Mouse (Mus musculus) neural tube, embryonic 15.5 days (tissue): ENCODE data around the gene Fbf1. TPM values are rescaled to one million over a fixed set of nuclear protein-coding genes. Genes with fewer than 3 reads are reported as not detected.

Experiments used
- ATAC-seq: fragments of 200-750 bp; cut with Nextera tagmentation; 2 replicates; pipeline ENCODE4 v1.8.0; 2017; ENCODE audit warnings: mild to moderate bottlenecking, moderate TSS enrichment, moderate library complexity; ENCODE audit not compliant: low FRiP score
- H3K27ac ChIP-seq: fragments of 300-500 bp; sonication (generic); replicated peaks from 2 replicates; pipeline ENCODE4 v1.5.1; 2015; ENCODE audit warnings: mild to moderate bottlenecking, inconsistent platforms
- H3K27me3 ChIP-seq: fragments of 300-500 bp; sonication (generic); replicated peaks from 2 replicates; pipeline ENCODE4 v1.6.1; 2015; ENCODE audit warnings: inconsistent platforms
- H3K36me3 ChIP-seq: fragments of 300-500 bp; sonication (generic); 2 replicates; pipeline ENCODE4 v1.6.1; 2015; ENCODE audit warnings: inconsistent platforms
- H3K4me1 ChIP-seq: fragments of 300-500 bp; sonication (generic); 2 replicates; pipeline ENCODE4 v1.6.1; 2015; ENCODE audit warnings: inconsistent platforms
- H3K4me2 ChIP-seq: fragments of 300-500 bp; sonication (generic); 2 replicates; pipeline ENCODE4 v1.6.1; 2015; ENCODE audit warnings: inconsistent platforms, mild to moderate bottlenecking, moderate library complexity
- H3K4me3 ChIP-seq: fragments of 300-500 bp; sonication (generic); replicated peaks from 2 replicates; pipeline ENCODE4 v1.5.1; 2015; ENCODE audit warnings: mild to moderate bottlenecking, inconsistent platforms
- H3K9ac ChIP-seq: fragments of 300-500 bp; sonication (generic); replicated peaks from 2 replicates; pipeline ENCODE4 v1.6.1; 2015; ENCODE audit warnings: mild to moderate bottlenecking, inconsistent platforms
- H3K9me3 ChIP-seq: fragments of 300-500 bp; sonication (generic); replicated peaks from 2 replicates; pipeline ENCODE4 v1.6.1; 2016; ENCODE audit warnings: inconsistent platforms
- WGBS: fragments of 180-500 bp; shearing (Covaris S2); methylation state at CpG from one replicate; pipeline ENCODE4 v1.1.7; 2015; ENCODE audit warnings: mixed read lengths; 5-methylcytosine and 5-hydroxymethylcytosine counted together
- polyA plus RNA-seq: library from polyadenylated mRNA; unstranded; fragments of >200 nt; fragmentation: Nextera tagmentation; extraction: Ambion mirVana; gene quantifications from 2 replicates; pipeline ENCODE4 v1.2.1, GENCODE M21; 2015

Gene Fbf1
- polyA plus RNA-seq, result 44.2 and 48.5 TPM in 2 replicates

- Histone ChIP-seq H3K9me3 (no peaks in the 10 kb centered on the region), H3K36me3 (peaks cover 34% of the 10 kb centered on the region), H3K4me2 (peak within 1 kb of the TSS; percentile 76), H3K27me3 (no peaks in the 10 kb centered on the region), H3K27ac (peak within 1 kb of the TSS; percentile 93), H3K4me3 (peak within 1 kb of the TSS; percentile 71), H3K4me1 (peaks cover 33% of the 10 kb centered on the region), H3K9ac (peak within 1 kb of the TSS; percentile 69)
- ATAC-seq, result peak; percentile 97
- WGBS, result under 1% methylated on average over 40 of the region's 40 CpGs
Measured at GRCm38 (mm10) chr11:116167884-116168439, at the start of gene Fbf1. Fbf1 (minus strand) TSS chr11:116168166.

GRCm38 (mm10) chr11:116216549-116216948 lies 48.6 kb upstream of the Fbf1 start:
- no peak overlapping the region for H3K9ac ChIP-seq
- no peak overlapping the region for H3K4me2 ChIP-seq
- peaks cover 15% of the 10 kb centered on the region for H3K27me3 ChIP-seq
- no peak for ATAC-seq
- WGBS, result 85% methylated on average over 11 of the region's 11 CpGs
- no peak overlapping the region for H3K27ac ChIP-seq
- no peaks in the 10 kb centered on the region for H3K9me3 ChIP-seq
- H3K36me3 ChIP-seq, result no peaks in the 10 kb centered on the region
- peaks cover 19% of the 10 kb centered on the region for H3K4me1 ChIP-seq
- H3K4me3 ChIP-seq, result no peak overlapping the region

GRCm38 (mm10) chr11:116215991-116216390 lies 48.0 kb upstream of the Fbf1 start:
- H3K9me3 ChIP-seq, result no peaks in the 10 kb centered on the region
- no peak overlapping the region for H3K9ac ChIP-seq
- H3K4me1 ChIP-seq, result peaks cover 19% of the 10 kb centered on the region
- no peak overlapping the region for H3K4me2 ChIP-seq
- H3K27ac ChIP-seq, result no peak overlapping the region
- no peaks in the 10 kb centered on the region for H3K36me3 ChIP-seq
- peaks cover 9% of the 10 kb centered on the region for H3K27me3 ChIP-seq
- no peak for ATAC-seq
- no peak overlapping the region for H3K4me3 ChIP-seq
- 89% methylated on average over 6 of the region's 6 CpGs for WGBS

GRCm38 (mm10) chr11:116215181-116215580 lies 47.2 kb upstream of the Fbf1 start:
- Histone ChIP-seq H3K9me3 (no peaks in the 10 kb centered on the region), H3K4me1 (peaks cover 19% of the 10 kb centered on the region)
- WGBS, result 80% methylated on average over 7 of the region's 7 CpGs

GRCm38 (mm10) chr11:116213877-116214510 lies 46.0 kb upstream of the Fbf1 start:
- WGBS, result 83% methylated on average over 13 of the region's 13 CpGs
- no peaks in the 10 kb centered on the region for H3K27me3 ChIP-seq
- H3K4me2 ChIP-seq, result no peak overlapping the region
- H3K9me3 ChIP-seq, result no peaks in the 10 kb centered on the region
- no peak overlapping the region for H3K27ac ChIP-seq
- H3K36me3 ChIP-seq, result no peaks in the 10 kb centered on the region
- H3K9ac ChIP-seq, result no peak overlapping the region
- H3K4me3 ChIP-seq, result no peak overlapping the region
- H3K4me1 ChIP-seq, result peaks cover 11% of the 10 kb centered on the region
- ATAC-seq, result no peak

More at GRCm38 (mm10) chr11:116215181-116215580, 47.2 kb upstream of the Fbf1 start:
- Histone ChIP-seq H3K27ac (no peak overlapping the region), H3K9ac (no peak overlapping the region), H3K4me2 (no peak overlapping the region), H3K4me3 (no peak overlapping the region), H3K36me3 (no peaks in the 10 kb centered on the region), H3K27me3 (0 out of 2 replicates have a peak, but pooled peaks cover under 1% of the 10 kb centered on the region)
- no peak for ATAC-seq

- H3K27ac ChIP-seq, result no peak overlapping the region
- H3K9ac ChIP-seq, result no peak overlapping the region
- H3K36me3 ChIP-seq, result no peaks in the 10 kb centered on the region
- no peak overlapping the region for H3K4me3 ChIP-seq
- no peaks in the 10 kb centered on the region for H3K27me3 ChIP-seq
- H3K4me1 ChIP-seq, result no peaks in the 10 kb centered on the region
- ATAC-seq, result no peak
- no peak overlapping the region for H3K4me2 ChIP-seq
- no peaks in the 10 kb centered on the region for H3K9me3 ChIP-seq
- WGBS, result 96% methylated on average over 5 of the region's 6 CpGs
Measured at GRCm38 (mm10) chr11:116212847-116213246, 44.9 kb upstream of the Fbf1 start.

GRCm38 (mm10) chr11:116210696-116211095 lies 42.7 kb upstream of the Fbf1 start:
- Histone ChIP-seq H3K9me3 (no peaks in the 10 kb centered on the region), H3K4me3 (no peak overlapping the region), H3K9ac (no peak overlapping the region), H3K4me1 (no peaks in the 10 kb centered on the region), H3K27ac (no peak overlapping the region), H3K27me3 (no peaks in the 10 kb centered on the region), H3K4me2 (no peak overlapping the region), H3K36me3 (peaks cover 17% of the 10 kb centered on the region)
- WGBS, result 73% methylated on average over 5 of the region's 5 CpGs
- no peak for ATAC-seq

- Histone ChIP-seq H3K9ac (no peak overlapping the region), H3K4me3 (no peak overlapping the region), H3K4me2 (no peak overlapping the region), H3K4me1 (no peaks in the 10 kb centered on the region), H3K27me3 (no peaks in the 10 kb centered on the region), H3K9me3 (no peaks in the 10 kb centered on the region), H3K27ac (no peak overlapping the region), H3K36me3 (peaks cover 26% of the 10 kb centered on the region)
- WGBS, result 82% methylated on average over 8 of the region's 8 CpGs
- no peak for ATAC-seq
Measured at GRCm38 (mm10) chr11:116209257-116209656, 41.3 kb upstream of the Fbf1 start.

GRCm38 (mm10) chr11:116208660-116209059 lies 40.7 kb upstream of the Fbf1 start:
- H3K36me3 ChIP-seq, result peaks cover 26% of the 10 kb centered on the region
- no peak for ATAC-seq
- 89% methylated on average over 3 of the region's 3 CpGs for WGBS
- no peak overlapping the region for H3K4me2 ChIP-seq
- H3K4me3 ChIP-seq, result no peak overlapping the region
- H3K9ac ChIP-seq, result no peak overlapping the region
- H3K4me1 ChIP-seq, result no peaks in the 10 kb centered on the region
- H3K27ac ChIP-seq, result no peak overlapping the region
- H3K27me3 ChIP-seq, result no peaks in the 10 kb centered on the region
- H3K9me3 ChIP-seq, result no peaks in the 10 kb centered on the region

GRCm38 (mm10) chr11:116206678-116207077 lies 38.7 kb upstream of the Fbf1 start:
- peaks cover 26% of the 10 kb centered on the region for H3K36me3 ChIP-seq
- H3K9me3 ChIP-seq, result no peaks in the 10 kb centered on the region
- H3K9ac ChIP-seq, result no peak overlapping the region
- no peak overlapping the region for H3K27ac ChIP-seq
- no peaks in the 10 kb centered on the region for H3K4me1 ChIP-seq
- H3K4me2 ChIP-seq, result no peak overlapping the region
- no peak overlapping the region for H3K4me3 ChIP-seq
- 65% methylated on average over 4 of the region's 4 CpGs for WGBS
- ATAC-seq, result no peak
- no peaks in the 10 kb centered on the region for H3K27me3 ChIP-seq

- Histone ChIP-seq H3K36me3 (peaks cover 26% of the 10 kb centered on the region), H3K4me1 (peaks cover 8% of the 10 kb centered on the region), H3K4me3 (no peak overlapping the region), H3K9me3 (no peaks in the 10 kb centered on the region), H3K27ac (no peak overlapping the region), H3K9ac (no peak overlapping the region), H3K4me2 (no peak overlapping the region), H3K27me3 (no peaks in the 10 kb centered on the region)
- ATAC-seq, result no peak
- 98% methylated on average over 3 of the region's 3 CpGs for WGBS
Measured at GRCm38 (mm10) chr11:116203150-116203549, 35.2 kb upstream of the Fbf1 start.

GRCm38 (mm10) chr11:116201151-116201550 lies 33.2 kb upstream of the Fbf1 start:
- H3K27me3 ChIP-seq, result no peaks in the 10 kb centered on the region
- no peak overlapping the region for H3K4me2 ChIP-seq
- peaks cover 27% of the 10 kb centered on the region for H3K4me1 ChIP-seq
- H3K27ac ChIP-seq, result no peak overlapping the region
- 93% methylated on average over 2 of the region's 2 CpGs for WGBS
- no peaks in the 10 kb centered on the region for H3K9me3 ChIP-seq
- H3K4me3 ChIP-seq, result no peak overlapping the region
- H3K36me3 ChIP-seq, result peaks cover 15% of the 10 kb centered on the region
- no peak for ATAC-seq
- H3K9ac ChIP-seq, result no peak overlapping the region
